Mouse (Mus musculus) forebrain, embryonic 11.5 days (tissue): ENCODE measurements at regions not wholly inside any gene's neighbourhood (a gene's known extent, or its start where the extent isn't known, plus 50 kb on each side); places are given as distances from the start of the nearest gene placed in this dataset.
A peak's percentile ranks its signal among the peaks of the same experiment; 100 is the strongest.

Experiments used
- ATAC-seq: fragments of 200-750 bp; cut with Nextera tagmentation; replicated peaks from 2 replicates; pipeline ENCODE4 v1.8.0; 2017; ENCODE audit warnings: moderate TSS enrichment; ENCODE audit not compliant: low FRiP score
- DNase-seq: peaks from one replicate; pipeline ENCODE4 v3.0.0-alpha.2; 2017; ENCODE audit warnings: low spot score
- H3K27ac ChIP-seq: fragments of 300-500 bp; sonication (generic); 2 replicates; pipeline ENCODE4 v1.5.1; 2014; ENCODE audit warnings: low read depth, low read length
- H3K27me3 ChIP-seq: fragments of 300-500 bp; sonication (generic); 2 replicates; pipeline ENCODE4 v1.6.1; 2014; ENCODE audit warnings: mild to moderate bottlenecking, low read length, mixed read lengths; ENCODE audit not compliant: control insufficient read depth, insufficient read depth
- H3K36me3 ChIP-seq: fragments of 300-500 bp; sonication (generic); 2 replicates; pipeline ENCODE4 v1.6.1; 2014; ENCODE audit warnings: mild to moderate bottlenecking, low read length, moderate library complexity, mixed read lengths; ENCODE audit not compliant: control insufficient read depth, insufficient read depth
- H3K4me1 ChIP-seq: fragments of 300-500 bp; sonication (generic); replicated peaks from 2 replicates; pipeline ENCODE4 v1.6.1; 2014; ENCODE audit warnings: low read length, mixed read lengths; ENCODE audit not compliant: control insufficient read depth, insufficient read depth
- H3K4me2 ChIP-seq: fragments of 300-500 bp; sonication (generic); 2 replicates; pipeline ENCODE4 v1.6.1; 2014; ENCODE audit warnings: low read depth, mild to moderate bottlenecking, low read length, moderate library complexity, mixed read lengths; ENCODE audit not compliant: severe bottlenecking
- H3K4me3 ChIP-seq: fragments of 300-500 bp; sonication (generic); 2 replicates; pipeline ENCODE4 v1.5.1; 2014; ENCODE audit warnings: low read depth, low read length
- H3K9ac ChIP-seq: fragments of 300-500 bp; sonication (generic); 2 replicates; pipeline ENCODE4 v1.6.1; 2014; ENCODE audit warnings: low read length
- H3K9me3 ChIP-seq: fragments of 300-500 bp; sonication (generic); 2 replicates; pipeline ENCODE4 v1.6.1; 2016; ENCODE audit warnings: low read length, mixed read lengths; ENCODE audit not compliant: control insufficient read depth
- WGBS: fragments of 180-500 bp; shearing (Covaris S2); extraction: QIAGEN DNeasy Blood & Tissue Kit; methylation state at CpG from one replicate; pipeline ENCODE4 v1.1.7; 2014; 5-methylcytosine and 5-hydroxymethylcytosine counted together

- DNase-seq = no peak
Observed at GRCm38 (mm10) chr8:73767233-73767632, 413.9 kb upstream of the Large1 start.

GRCm38 (mm10) chr8:73758771-73759170, 405.4 kb upstream of the Large1 start:
- ATAC-seq = no peak
- WGBS = 77% methylated on average over 1 of the region's 1 CpGs
- no peaks in the 10 kb centered on the region for H3K9me3 ChIP-seq

More at GRCm38 (mm10) chr8:73767233-73767632, 413.9 kb upstream of the Large1 start:
- WGBS = 32% methylated on average over 2 of the region's 2 CpGs
- Histone ChIP-seq H3K9ac (no peak overlapping the region), H3K27ac (no peak overlapping the region), H3K4me3 (no peak overlapping the region), H3K36me3 (no peaks in the 10 kb centered on the region), H3K4me1 (no peaks in the 10 kb centered on the region), H3K4me2 (no peak overlapping the region), H3K27me3 (no peaks in the 10 kb centered on the region), H3K9me3 (no peaks in the 10 kb centered on the region)
- ATAC-seq = peak; percentile 75

GRCm38 (mm10) chr8:73750571-73750970, 397.2 kb upstream of the Large1 start:
- H3K36me3 ChIP-seq = no peaks in the 10 kb centered on the region
- no peaks in the 10 kb centered on the region for H3K27me3 ChIP-seq
- no peaks in the 10 kb centered on the region for H3K9me3 ChIP-seq
- no peak for DNase-seq
- H3K27ac ChIP-seq = no peak overlapping the region
- H3K9ac ChIP-seq = no peak overlapping the region
- no peak overlapping the region for H3K4me2 ChIP-seq
- no peak for ATAC-seq
- H3K4me3 ChIP-seq = no peak overlapping the region
- WGBS = 86% methylated on average over 7 of the region's 7 CpGs
- no peaks in the 10 kb centered on the region for H3K4me1 ChIP-seq

More at GRCm38 (mm10) chr8:73758771-73759170, 405.4 kb upstream of the Large1 start:
- DNase-seq = no peak
- Histone ChIP-seq H3K9ac (no peak overlapping the region), H3K27me3 (no peaks in the 10 kb centered on the region), H3K4me3 (no peak overlapping the region), H3K27ac (no peak overlapping the region), H3K4me2 (no peak overlapping the region), H3K36me3 (no peaks in the 10 kb centered on the region), H3K4me1 (no peaks in the 10 kb centered on the region)

- Histone ChIP-seq H3K4me1 (no peaks in the 10 kb centered on the region), H3K36me3 (no peaks in the 10 kb centered on the region), H3K27me3 (no peaks in the 10 kb centered on the region), H3K27ac (no peak overlapping the region), H3K9ac (no peak overlapping the region), H3K4me3 (no peak overlapping the region), H3K9me3 (no peaks in the 10 kb centered on the region), H3K4me2 (no peak overlapping the region)
- no peak for DNase-seq
- ATAC-seq = no peak
Observed at GRCm38 (mm10) chr8:73706857-73707256, 353.5 kb upstream of the Large1 start.
